Mouse (Mus musculus) skeletal muscle tissue, adult 2 months (tissue): ENCODE data around the gene Fads1.
"Not testable (repeated sequence)": the region's sequence is repeated elsewhere in the genome, so short reads cannot be mapped to it uniquely, and the experiment has no call there.

Experiments
- DNase-seq: peaks from one replicate; pipeline ENCODE4 v3.0.0-alpha.2; 2012; ENCODE audit warnings: low read depth, low spot score

The Fads1 gene

GRCm38 (mm10) chr19:10182670-10183298 lies at the start of gene Fads1:
Gene Fads1, plus strand, starts transcription at chr19:10182888.
- DNase-seq: peak; percentile 84

- DNase-seq: peak; percentile 66
Observed at GRCm38 (mm10) chr19:10134692-10135091, 48.0 kb upstream of the Fads1 start.

GRCm38 (mm10) chr19:10137423-10137822 lies 45.3 kb upstream of the Fads1 start:
- DNase-seq: no peak

DNA sequence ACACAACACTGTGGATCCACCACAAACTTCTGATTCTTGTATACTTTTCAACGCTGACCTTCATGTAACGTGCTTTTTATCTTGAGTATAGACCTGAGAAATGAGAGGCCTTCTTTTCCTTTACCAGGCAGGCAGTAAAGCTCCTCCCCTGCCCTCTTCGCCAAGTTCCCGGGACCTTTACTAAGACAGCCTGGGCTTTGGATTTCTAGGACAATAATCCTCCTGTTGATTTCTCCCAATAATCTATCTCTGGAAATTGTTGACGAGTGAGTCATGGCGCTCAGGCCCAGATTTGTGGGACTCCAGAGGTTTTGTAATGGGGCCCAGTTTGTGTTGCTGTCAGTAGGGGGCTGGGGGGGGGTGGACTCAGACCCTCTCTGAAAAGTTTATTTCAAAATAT lies 43.0 kb upstream of the Fads1 start:
- DNase-seq: no peak

- DNase-seq: no peak
Observed at GRCm38 (mm10) chr19:10143667-10144066, 39.0 kb upstream of the Fads1 start.

- no peak for DNase-seq
Observed at GRCm38 (mm10) chr19:10144464-10144863, 38.2 kb upstream of the Fads1 start.

DNA sequence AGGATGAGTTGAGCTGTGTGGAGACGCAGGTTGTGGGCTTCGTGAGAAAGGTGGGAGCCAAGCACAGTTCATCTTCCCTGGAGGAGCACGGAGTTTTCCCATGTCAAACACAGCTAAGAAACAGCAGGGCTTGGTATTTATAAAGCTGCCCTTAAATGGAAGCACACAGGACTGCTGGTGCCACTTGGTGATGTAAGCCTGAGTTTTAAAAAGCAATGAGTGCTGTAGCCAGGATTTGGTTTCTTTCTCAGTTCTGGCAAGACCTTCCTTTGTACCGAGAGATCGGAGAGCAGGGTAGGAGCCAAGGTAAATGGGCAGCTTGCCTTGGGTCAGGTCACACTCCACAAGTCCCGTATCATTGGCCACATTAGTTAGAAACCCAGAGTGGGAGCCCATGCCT lies 34.1 kb upstream of the Fads1 start:
- DNase-seq: no peak

DNA sequence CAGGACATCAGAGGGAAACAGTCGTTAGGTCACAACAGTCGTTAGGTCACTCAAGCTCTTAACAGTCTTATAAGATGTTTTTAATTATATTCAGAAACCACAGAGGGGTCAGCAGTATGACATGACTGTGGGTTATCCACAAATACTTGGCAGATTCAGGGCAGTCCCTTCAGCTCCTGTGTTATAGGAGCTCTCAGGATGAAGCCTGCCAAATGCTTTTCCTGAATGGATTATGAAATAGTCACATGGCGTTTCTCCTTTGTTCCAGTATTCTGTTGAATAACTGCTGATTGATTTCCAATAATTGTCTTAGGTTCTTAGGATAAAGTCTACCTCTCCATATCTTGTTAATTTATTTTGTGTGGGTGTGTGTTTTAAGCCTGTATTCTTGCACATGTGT lies 33.5 kb upstream of the Fads1 start:
- peak; percentile 39 for DNase-seq

- DNase-seq: no peak
Observed at GRCm38 (mm10) chr19:10157725-10158124, 25.0 kb upstream of the Fads1 start.

- no peak for DNase-seq
Observed at GRCm38 (mm10) chr19:10163896-10164295, 18.8 kb upstream of the Fads1 start.

- not testable (repeated sequence) for DNase-seq
Observed at GRCm38 (mm10) chr19:10165928-10166327, 16.8 kb upstream of the Fads1 start.

- DNase-seq: no peak
Observed at GRCm38 (mm10) chr19:10167112-10167511, 15.6 kb upstream of the Fads1 start.

DNA sequence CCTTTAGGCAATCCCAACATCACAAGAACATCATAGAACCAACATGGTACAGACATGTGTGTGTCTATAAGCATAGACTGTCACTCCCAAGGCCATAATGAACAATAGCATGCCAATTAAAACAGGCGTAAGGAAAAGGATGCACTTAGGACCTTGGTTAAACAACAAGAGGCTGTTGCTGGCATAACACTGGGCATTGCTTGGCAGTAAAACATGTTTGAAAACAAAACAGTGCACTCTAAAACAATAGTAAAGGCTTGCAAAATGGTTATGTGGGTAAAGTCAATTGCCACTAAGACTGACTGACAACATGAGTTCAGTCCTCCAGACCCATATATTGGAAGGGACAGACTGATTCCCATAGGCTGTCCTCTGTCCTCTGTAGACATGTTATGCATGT lies 14.7 kb upstream of the Fads1 start:
- no peak for DNase-seq

DNA sequence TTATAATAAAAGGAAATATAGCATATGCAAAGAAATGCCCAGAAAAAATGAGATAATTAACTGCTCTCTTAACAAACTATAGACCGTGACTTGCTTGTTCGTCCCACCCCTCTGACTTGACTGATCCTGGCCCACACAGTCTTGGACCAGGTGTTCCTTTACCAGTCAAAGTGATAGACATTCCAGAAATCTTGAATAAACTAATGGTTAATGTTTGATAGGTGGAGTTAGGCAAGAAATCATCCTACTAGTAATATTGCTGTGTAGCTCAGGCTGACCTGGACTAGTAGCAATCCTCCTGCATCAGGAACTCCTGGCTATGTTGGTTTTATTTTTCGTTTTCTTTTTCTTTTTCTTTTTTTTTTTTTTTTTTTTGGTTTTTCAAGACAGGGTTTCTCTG lies 14.2 kb upstream of the Fads1 start:
- no peak for DNase-seq

GRCm38 (mm10) chr19:10169179-10169578 lies 13.5 kb upstream of the Fads1 start:
- no peak for DNase-seq

GRCm38 (mm10) chr19:10169692-10170330 lies 12.9 kb upstream of the Fads1 start:
- not testable (repeated sequence) for DNase-seq

- no peak for DNase-seq
Observed at GRCm38 (mm10) chr19:10170466-10170865, 12.2 kb upstream of the Fads1 start.

GRCm38 (mm10) chr19:10171359-10171758 lies 11.3 kb upstream of the Fads1 start:
- DNase-seq: no peak

GRCm38 (mm10) chr19:10171846-10172245 lies 10.8 kb upstream of the Fads1 start:
- DNase-seq: no peak

DNA sequence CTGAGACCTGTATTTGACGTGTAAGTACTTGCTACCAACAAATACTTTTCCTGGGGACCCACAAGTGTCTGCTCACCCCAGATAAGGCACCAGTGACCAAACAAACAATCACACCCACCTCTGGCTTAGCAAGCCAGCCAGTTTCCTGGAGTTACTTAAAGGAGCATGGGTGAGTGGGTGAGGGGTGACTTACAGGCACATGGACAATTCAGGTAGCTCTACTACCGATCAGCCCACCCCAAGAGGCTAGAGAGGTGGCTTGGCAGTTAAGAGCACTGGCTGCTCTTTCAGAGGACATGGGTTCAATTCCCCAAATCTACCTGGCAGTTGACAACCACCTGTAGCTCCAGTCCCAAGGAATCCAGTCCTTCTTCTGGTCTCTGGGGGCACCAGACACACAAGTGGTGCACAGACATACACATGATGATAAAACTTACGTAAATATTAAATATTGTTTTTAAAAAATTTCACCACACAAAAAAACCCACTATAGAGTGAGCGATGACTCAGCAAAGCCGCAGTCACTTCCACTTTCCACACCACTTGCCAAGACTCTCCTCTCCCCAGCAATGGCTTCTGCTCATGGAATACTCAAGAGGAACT lies 9.5 kb upstream of the Fads1 start:
- no peak for DNase-seq

DNA sequence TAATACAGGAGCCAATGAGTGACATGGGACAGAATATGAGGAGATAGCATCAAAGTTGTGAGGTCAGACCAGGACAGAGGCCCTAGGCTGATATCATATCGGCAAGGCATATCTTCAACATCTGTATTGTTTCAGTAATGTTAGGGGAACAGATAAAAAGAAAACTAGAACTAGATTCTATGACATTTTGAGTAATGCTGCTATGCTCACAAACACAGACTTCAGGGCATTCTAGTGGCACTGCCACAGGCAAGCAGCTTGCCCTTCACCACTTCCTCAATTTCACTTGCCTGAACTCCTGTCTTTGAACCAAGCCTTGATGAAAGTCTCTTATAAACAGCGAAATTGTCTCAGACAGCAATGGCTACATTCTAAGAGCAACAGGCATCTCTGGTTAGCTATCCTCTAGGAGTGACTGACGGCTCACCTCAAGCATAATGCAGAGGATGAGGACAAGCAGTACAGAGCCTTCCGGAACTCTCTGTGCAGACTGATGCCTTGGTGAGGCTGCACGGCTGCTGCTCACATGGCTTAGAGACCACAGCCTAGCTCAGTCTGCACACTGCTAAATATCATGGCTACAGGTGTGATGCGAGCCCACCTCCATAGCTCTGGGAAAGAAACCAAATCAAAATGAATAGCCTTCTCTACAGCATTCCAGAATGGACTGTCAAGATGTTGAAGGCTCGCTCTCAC lies 8.7 kb upstream of the Fads1 start:
- no peak for DNase-seq

- DNase-seq: no peak
Observed at GRCm38 (mm10) chr19:10174956-10175355, 7.7 kb upstream of the Fads1 start.

DNA sequence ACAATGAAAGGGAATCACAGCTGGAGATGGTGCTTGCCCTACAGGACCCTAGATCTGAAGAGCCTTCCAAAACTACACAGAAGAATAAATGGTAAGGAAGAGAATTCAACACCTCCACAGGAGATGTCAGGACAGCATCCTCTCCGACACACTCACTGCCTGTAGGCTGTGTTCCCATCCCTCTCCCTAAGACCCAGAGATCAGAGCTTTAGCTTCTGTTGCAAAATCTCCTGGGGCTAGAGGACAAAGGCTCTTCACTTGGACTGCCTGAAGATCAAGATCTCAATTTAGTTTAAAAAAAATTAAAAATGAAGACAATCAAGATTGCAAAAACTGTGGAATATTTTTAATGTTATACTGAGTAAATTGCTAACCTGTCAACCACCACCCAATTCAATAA lies 6.2 kb upstream of the Fads1 start:
- no peak for DNase-seq
